Mouse (Mus musculus): ENCODE measurements around the gene Dop1b. TPM values are rescaled to one million over a fixed set of nuclear protein-coding genes. Genes with fewer than 3 reads are reported as not detected.
"Not testable (repeated sequence)": the region's sequence is repeated elsewhere in the genome, so short reads cannot be mapped to it uniquely, and the experiment has no call there.

Gene Dop1b
- 22.4 and 25.2 TPM in 2 replicates for polyA plus RNA-seq (2016; fragmentation: Nextera tagmentation; extraction: Ambion mirVana)

DNA sequence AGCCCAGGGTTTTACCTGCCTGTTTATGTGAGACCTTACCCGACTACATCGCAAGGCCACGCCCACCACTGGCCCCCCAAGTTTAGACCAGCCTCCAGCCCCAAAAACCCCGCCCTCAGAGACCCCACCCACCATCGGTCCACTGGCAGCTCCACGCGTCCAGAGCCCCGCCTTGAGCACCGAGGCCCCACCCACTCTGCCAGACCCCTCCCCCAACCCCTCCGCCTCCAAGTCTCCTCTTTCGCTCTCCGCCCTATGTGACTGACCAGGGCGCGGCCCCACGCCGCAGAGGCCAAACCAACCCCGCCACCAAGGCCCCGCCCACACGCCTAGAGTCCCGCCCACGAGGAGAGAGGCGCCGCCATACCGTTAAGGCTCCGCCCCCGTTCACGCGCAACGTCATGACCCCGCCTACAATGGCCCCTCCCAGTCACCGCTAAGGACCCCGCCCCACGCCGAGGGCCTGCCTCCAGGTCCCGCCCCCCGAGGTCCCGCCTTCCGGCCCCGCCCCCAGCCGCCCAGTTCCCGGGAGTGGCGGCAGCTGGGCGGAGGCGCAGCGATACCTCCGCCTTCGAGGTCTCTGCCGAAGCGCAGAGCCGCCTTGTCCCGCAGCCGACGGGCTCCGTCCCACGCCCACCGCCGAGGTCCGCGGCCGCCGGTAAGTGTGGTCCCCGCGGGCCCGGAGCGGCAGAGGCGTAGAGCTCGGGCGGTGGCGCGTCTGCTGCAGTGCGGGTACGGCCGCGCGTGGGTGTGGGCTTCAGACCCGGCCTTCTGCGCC, at the start of gene Dop1b:
Gene Dop1b, plus strand, starts transcription at position 494 of the 778 bp plus-strand sequence.
- peak within 1 kb of the TSS; percentile 46 for H3K27ac ChIP-seq
- H3K4me2 ChIP-seq (replicated peaks), result peak within 1 kb of the TSS; percentile 74
- ATAC-seq (ENCODE audit: low FRiP score), result peak; percentile 92
- peak within 1 kb of the TSS; percentile 69 for H3K9ac ChIP-seq
- no peaks in the 10 kb centered on the region for H3K9me3 ChIP-seq (replicated peaks)
- H3K4me1 ChIP-seq, result peaks cover 13% of the 10 kb centered on the region
- peaks cover 19% of the 10 kb centered on the region for H3K27me3 ChIP-seq
- under 1% methylated on average over 73 of the region's 77 CpGs for WGBS
- H3K4me3 ChIP-seq, result peak within 1 kb of the TSS; percentile 49
- H3K36me3 ChIP-seq, result no peaks in the 10 kb centered on the region

DNA sequence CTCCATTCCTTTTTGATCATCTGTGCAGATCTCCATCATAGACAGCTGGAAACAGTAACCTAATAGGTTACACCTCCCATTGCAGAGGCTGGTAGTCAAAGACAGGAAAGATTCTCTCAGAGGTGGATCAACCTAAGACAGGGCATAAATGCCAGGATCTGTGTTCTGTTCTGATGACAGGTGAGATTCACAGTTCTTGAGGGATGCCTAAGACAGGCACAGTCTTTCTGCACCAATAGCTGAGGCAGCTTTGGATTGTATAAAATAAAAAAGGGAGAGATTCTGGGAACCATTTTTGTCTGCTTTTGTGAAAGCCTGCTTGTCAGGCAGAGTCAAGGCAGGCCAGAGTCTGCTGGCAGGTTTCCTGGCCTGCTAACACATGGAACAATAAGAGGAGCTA, 43.7 kb upstream of the Dop1b start:
- H3K4me1 ChIP-seq, result no peaks in the 10 kb centered on the region
- no peaks in the 10 kb centered on the region for H3K27me3 ChIP-seq
- H3K36me3 ChIP-seq, result no peaks in the 10 kb centered on the region
- H3K27ac ChIP-seq, result no peak overlapping the region
- no peak overlapping the region for H3K4me3 ChIP-seq
- ATAC-seq (ENCODE audit: low FRiP score), result no peak
- peaks cover 11% of the 10 kb centered on the region for H3K9me3 ChIP-seq (replicated peaks)
- no peak overlapping the region for H3K4me2 ChIP-seq (replicated peaks)
- H3K9ac ChIP-seq, result no peak overlapping the region

- peaks cover 11% of the 10 kb centered on the region for H3K9me3 ChIP-seq (replicated peaks)
- H3K4me2 ChIP-seq (replicated peaks), result no peak overlapping the region
- no peak overlapping the region for H3K27ac ChIP-seq
- no peaks in the 10 kb centered on the region for H3K36me3 ChIP-seq
- H3K9ac ChIP-seq, result no peak overlapping the region
- no peaks in the 10 kb centered on the region for H3K4me1 ChIP-seq
- no peak overlapping the region for H3K4me3 ChIP-seq
- ATAC-seq (ENCODE audit: low FRiP score), result no peak
- H3K27me3 ChIP-seq, result no peaks in the 10 kb centered on the region
Observed at GRCm38 (mm10) chr16:93669521-93669920, 42.2 kb upstream of the Dop1b start.

- not testable (repeated sequence) for H3K27ac ChIP-seq; H3K27me3 ChIP-seq; H3K36me3 ChIP-seq; H3K4me3 ChIP-seq; H3K9ac ChIP-seq; H3K4me2 ChIP-seq (replicated peaks); ATAC-seq (ENCODE audit: low FRiP score); H3K4me1 ChIP-seq
- WGBS, result 46% methylated on average over 4 of the region's 4 CpGs
- peaks cover 11% of the 10 kb centered on the region for H3K9me3 ChIP-seq (replicated peaks)
Observed at GRCm38 (mm10) chr16:93670466-93670865, 41.2 kb upstream of the Dop1b start.

DNA sequence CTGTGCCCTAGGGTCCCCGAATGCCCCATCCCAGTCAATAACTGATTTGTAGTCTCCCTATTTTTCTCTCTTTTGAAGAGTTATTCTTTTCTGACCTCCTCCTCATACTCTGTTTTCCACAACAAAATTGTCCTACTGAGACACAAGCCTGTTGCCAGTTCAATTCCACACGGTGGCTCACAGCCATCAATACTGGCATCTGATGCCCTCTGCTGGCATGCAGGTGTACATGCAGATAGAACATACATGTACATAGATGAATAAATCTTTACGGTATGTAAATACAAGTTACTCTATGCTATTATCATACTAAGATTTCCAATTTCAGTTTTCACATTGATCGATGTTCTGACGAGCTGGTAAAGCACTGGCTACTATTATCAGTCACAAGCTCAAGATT, 40.6 kb upstream of the Dop1b start:
- peaks cover 11% of the 10 kb centered on the region for H3K9me3 ChIP-seq (replicated peaks)
- H3K9ac ChIP-seq, result no peak overlapping the region
- 93% methylated on average over 5 of the region's 5 CpGs for WGBS
- no peaks in the 10 kb centered on the region for H3K27me3 ChIP-seq
- no peaks in the 10 kb centered on the region for H3K4me1 ChIP-seq
- H3K36me3 ChIP-seq, result no peaks in the 10 kb centered on the region
- no peak overlapping the region for H3K27ac ChIP-seq
- no peak overlapping the region for H3K4me2 ChIP-seq (replicated peaks)
- no peak for ATAC-seq (ENCODE audit: low FRiP score)
- no peak overlapping the region for H3K4me3 ChIP-seq

- Histone ChIP-seq H3K4me2 (replicated peaks) (no peak overlapping the region), H3K9me3 (replicated peaks) (peaks cover 3% of the 10 kb centered on the region; the same call in 1 of the 2 replicates), H3K9ac (no peak overlapping the region), H3K4me3 (no peak overlapping the region), H3K4me1 (no peaks in the 10 kb centered on the region), H3K27me3 (peaks cover 12% of the 10 kb centered on the region), H3K36me3 (no peaks in the 10 kb centered on the region), H3K27ac (no peak overlapping the region)
- WGBS, result 84% methylated on average over 5 of the region's 5 CpGs
- no peak for ATAC-seq (ENCODE audit: low FRiP score)
Observed at GRCm38 (mm10) chr16:93676376-93676775, 35.3 kb upstream of the Dop1b start.

- H3K27ac ChIP-seq, result no peak overlapping the region
- H3K4me2 ChIP-seq (replicated peaks), result no peak overlapping the region
- WGBS, result 92% methylated on average over 4 of the region's 4 CpGs
- no peak overlapping the region for H3K4me3 ChIP-seq
- no peak for ATAC-seq (ENCODE audit: low FRiP score)
- peaks cover 3% of the 10 kb centered on the region; the same call in 1 of the 2 replicates for H3K9me3 ChIP-seq (replicated peaks)
- no peak overlapping the region for H3K9ac ChIP-seq
- H3K36me3 ChIP-seq, result no peaks in the 10 kb centered on the region
- peaks cover 31% of the 10 kb centered on the region for H3K27me3 ChIP-seq
- H3K4me1 ChIP-seq, result peaks cover 7% of the 10 kb centered on the region
Observed at GRCm38 (mm10) chr16:93678206-93678605, 33.5 kb upstream of the Dop1b start.

GRCm38 (mm10) chr16:93679165-93679564, 32.5 kb upstream of the Dop1b start:
- Histone ChIP-seq H3K4me3 (no peak overlapping the region), H3K27me3 (peaks cover 39% of the 10 kb centered on the region)
- WGBS, result 61% methylated on average over 9 of the region's 9 CpGs

GRCm38 (mm10) chr16:93682156-93682688, 29.5 kb upstream of the Dop1b start:
- H3K4me3 ChIP-seq, result peak overlapping the region; percentile 41; the same call in 1 of the 2 replicates
- ATAC-seq (ENCODE audit: low FRiP score), result no peak

More at GRCm38 (mm10) chr16:93679165-93679564, 32.5 kb upstream of the Dop1b start:
- no peaks in the 10 kb centered on the region for H3K36me3 ChIP-seq
- H3K4me1 ChIP-seq, result peaks cover 15% of the 10 kb centered on the region
- ATAC-seq (ENCODE audit: low FRiP score), result no peak
- H3K9ac ChIP-seq, result no peak overlapping the region
- no peak overlapping the region for H3K4me2 ChIP-seq (replicated peaks)
- H3K9me3 ChIP-seq (replicated peaks), result peaks cover 3% of the 10 kb centered on the region; the same call in 1 of the 2 replicates
- H3K27ac ChIP-seq, result no peak overlapping the region

GRCm38 (mm10) chr16:93682689-93683507, 28.8 kb upstream of the Dop1b start, which contains the start of gene Cbr3:
TSS of gene Cbr3 (plus strand) at chr16:93683215.
- Histone ChIP-seq H3K27me3 (peaks cover 51% of the 10 kb centered on the region), H3K4me2 (replicated peaks) (peak within 1 kb of the TSS; percentile 67), H3K9me3 (replicated peaks) (0 out of 2 replicates have a peak, but pooled peaks cover 3% of the 10 kb centered on the region), H3K36me3 (no peaks in the 10 kb centered on the region), H3K4me3 (peak within 1 kb of the TSS; percentile 41), H3K27ac (no peak within 1 kb of the TSS), H3K9ac (peak within 1 kb of the TSS; percentile 44), H3K4me1 (peaks cover 15% of the 10 kb centered on the region)
- ATAC-seq (ENCODE audit: low FRiP score), result peak; percentile 64; the same call in 1 of the 2 replicates
- WGBS, result under 1% methylated on average over 63 of the region's 63 CpGs

More at GRCm38 (mm10) chr16:93682156-93682688, 29.5 kb upstream of the Dop1b start:
- peaks cover 3% of the 10 kb centered on the region; the same call in 1 of the 2 replicates for H3K9me3 ChIP-seq (replicated peaks)
- no peaks in the 10 kb centered on the region for H3K36me3 ChIP-seq
- peaks cover 15% of the 10 kb centered on the region for H3K4me1 ChIP-seq
- WGBS, result 29% methylated on average over 13 of the region's 13 CpGs
- H3K27ac ChIP-seq, result no peak overlapping the region
- H3K9ac ChIP-seq, result no peak overlapping the region
- peak overlapping the region; percentile 67 for H3K4me2 ChIP-seq (replicated peaks)
- peaks cover 51% of the 10 kb centered on the region for H3K27me3 ChIP-seq

DNA sequence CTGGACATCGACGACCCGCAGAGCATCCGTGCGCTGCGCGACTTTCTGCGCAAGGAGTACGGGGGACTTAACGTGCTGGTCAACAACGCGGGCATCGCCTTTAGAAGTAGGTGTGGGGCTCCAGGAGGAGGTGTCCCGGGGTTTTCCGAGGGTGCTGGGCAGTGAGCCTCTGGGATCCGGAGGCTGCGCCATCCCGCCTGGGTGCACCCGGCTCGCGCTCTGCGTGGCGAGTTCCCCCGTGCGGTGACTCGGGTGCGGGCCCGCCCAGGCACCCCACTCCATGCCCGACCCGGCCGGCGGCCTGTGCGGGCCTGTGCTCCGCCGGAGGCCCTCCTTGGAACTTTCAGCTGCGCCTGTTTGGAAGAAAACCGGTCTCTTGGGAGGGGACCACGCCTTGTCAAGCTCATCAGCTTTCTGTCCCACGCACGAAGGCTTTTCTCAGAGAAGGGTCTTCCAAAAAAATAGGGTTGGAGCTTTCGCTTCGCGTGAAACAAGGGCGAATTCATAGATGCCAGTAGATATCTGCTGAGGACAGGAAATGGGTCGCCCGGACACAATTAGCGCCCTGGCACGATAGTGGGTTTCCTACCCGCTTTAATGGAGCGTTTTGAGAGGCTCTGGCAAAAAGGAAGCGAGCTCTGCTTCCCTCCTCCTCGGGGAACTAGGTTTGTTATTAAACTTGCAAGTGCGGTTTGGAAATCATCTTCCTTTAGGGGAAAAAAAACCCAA, 28.0 kb upstream of the Dop1b start:
- Histone ChIP-seq H3K36me3 (no peaks in the 10 kb centered on the region), H3K4me2 (replicated peaks) (peak overlapping the region; percentile 67), H3K27ac (no peak overlapping the region), H3K4me1 (peaks cover 15% of the 10 kb centered on the region), H3K9me3 (replicated peaks) (0 out of 2 replicates have a peak, but pooled peaks cover 3% of the 10 kb centered on the region), H3K9ac (peak overlapping the region; percentile 44), H3K4me3 (peak overlapping the region; percentile 41), H3K27me3 (peaks cover 51% of the 10 kb centered on the region)
- ATAC-seq (ENCODE audit: low FRiP score), result no peak
- WGBS, result under 1% methylated on average over 53 of the region's 53 CpGs

All from hindbrain, embryonic 12.5 days (tissue).